Mouse (Mus musculus): ENCODE measurements around the gene Eif4a2.
A peak's percentile ranks its signal among the peaks of the same experiment; 100 is the strongest.

DNA sequence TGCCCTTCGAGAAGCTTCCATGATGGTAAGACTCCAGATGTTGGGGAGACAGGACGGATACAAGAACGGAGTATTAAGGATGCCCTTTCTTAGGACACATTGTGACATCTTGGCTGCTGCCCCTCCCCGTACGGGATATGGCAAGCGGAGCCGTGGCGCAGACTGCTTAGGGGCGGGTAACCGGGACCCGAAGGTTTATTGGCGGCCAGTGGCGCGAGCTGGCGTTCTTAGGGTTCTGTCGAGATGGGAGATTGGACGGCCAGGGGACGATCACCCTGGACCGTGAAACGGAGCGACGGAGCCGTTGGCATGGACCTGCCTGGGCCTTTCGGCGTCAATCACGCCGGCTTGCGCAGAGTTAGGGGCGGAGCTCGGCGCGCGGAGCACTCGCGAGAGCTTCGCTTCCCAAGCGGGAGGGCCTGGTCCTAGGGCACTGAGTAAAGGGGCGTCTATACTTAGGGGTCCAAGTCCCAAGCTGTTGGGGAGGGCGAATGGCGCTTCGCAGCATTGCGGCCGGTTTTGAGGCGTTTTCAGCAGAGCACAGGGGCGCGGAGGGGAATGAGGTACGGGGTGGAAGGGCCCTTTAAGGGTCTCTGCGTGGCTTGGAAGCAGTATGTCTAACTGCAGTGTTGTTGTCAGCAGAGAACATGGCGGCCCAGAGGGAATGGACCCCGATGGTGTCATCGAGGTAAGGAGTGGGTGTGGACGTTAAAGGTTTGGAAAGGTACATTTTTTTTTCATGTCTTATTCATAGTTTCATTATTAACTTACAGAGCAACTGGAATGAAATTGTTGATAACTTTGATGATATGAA is 909 bp downstream of the Eif4a2 start:
- TF ChIP-seq CTCF (IDR thresholded peaks at IDR 0.05; ENCODE audit: borderline replicate concordance, extremely low read depth, insufficient read depth, insufficient read length) (no peak), POLR2A (IDR thresholded peaks at IDR 0.05; ENCODE audit: borderline replicate concordance, extremely low read depth, insufficient read depth, insufficient read length, poor library complexity, severe bottlenecking) (peak; percentile 59; the same call in 1 of the 2 replicates)
